Mouse (Mus musculus) heart, postnatal 0 days (tissue): ENCODE measurements around the gene Glo1.

Experiments used
- CTCF ChIP-seq: IDR thresholded peaks from 2 replicates; pipeline ENCODE4 v1.5.1; 2016; ENCODE audit warnings: antibody characterized with exemption, control low read depth, low read depth
- EP300 ChIP-seq: IDR thresholded peaks from 2 replicates; pipeline ENCODE4 v1.6.1; 2016; ENCODE audit warnings: antibody characterized with exemption, low read depth

GRCm38 (mm10) chr17:30607330-30607729 lies 19.3 kb downstream of the Glo1 start:
- TF ChIP-seq EP300 (no peak), CTCF (no peak)
